Mouse (Mus musculus) embryo, embryonic 10 days (tissue): Measurements from ENCODE around the gene Plekhg6.
A peak's percentile ranks its signal among the peaks of the same experiment; 100 is the strongest.

Experiments used
- DNase-seq: peaks from one replicate; pipeline ENCODE4 v3.0.0-alpha.2; 2015; ENCODE audit warnings: low spot score

Gene Plekhg6

DNA sequence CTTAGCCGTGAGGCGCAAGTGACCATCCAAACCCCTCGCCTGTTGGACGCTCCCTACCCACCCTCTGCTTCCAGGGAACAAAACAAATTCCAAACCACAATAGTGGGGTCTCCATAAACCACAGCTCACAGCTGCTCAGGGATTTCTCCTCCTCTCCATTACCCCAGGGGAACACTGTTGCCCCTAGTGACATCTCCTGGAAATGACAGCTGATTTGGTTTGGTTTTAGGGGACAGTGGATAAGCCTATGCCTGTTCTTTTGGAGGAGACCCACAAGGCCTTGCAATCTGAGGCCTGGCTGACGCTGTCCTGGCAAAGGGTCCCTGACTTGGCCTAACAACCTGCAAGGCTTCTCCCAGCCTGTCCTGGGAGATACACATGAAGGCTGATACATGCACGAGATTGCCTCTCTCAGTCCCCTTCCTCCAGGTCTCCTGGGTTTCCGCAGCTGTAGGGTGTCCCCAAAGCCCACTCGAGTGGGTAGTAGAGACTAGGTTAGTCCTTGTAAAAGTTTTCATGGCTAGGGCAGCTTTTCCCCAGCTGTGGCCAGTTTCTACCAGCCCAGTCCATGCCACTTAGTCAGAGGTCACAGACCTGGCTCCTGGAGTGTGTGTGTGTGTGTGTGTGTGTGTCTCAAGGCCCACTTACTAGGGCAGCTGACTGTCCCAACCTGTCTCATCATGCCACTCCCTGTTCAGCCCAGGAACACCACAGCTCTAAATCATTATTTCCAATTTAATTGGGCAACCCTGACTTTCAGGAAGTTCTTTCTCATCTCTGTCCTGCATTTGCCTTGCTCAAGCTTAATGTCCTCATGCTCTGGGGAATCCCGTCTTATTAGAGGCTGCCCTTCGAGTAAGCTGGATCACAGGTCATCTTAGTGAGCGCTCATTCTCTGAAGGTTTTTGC, 4.7 kb upstream of the Plekhg6 start:
- peak; percentile 59 for DNase-seq

DNA sequence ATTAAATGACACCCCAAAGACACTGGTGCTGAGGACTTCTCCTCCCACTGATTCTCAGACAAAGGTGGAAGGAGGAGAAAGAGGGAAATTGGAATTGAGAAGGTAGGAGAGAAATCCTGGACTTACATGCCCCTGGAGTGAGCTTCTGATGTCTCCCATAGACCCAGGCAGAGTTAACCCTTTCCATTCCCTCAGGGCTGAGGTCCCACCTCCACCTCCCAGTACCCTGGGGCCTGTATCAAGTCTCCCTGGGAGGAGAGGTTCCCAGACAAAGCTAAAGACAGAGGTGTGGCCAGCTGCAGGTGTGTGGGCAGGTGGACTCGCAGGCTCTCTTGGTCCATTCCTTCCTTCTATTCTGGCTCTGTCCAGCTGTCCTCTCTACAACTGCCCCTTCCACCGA, 1.4 kb upstream of the Plekhg6 start:
- no peak for DNase-seq

DNA sequence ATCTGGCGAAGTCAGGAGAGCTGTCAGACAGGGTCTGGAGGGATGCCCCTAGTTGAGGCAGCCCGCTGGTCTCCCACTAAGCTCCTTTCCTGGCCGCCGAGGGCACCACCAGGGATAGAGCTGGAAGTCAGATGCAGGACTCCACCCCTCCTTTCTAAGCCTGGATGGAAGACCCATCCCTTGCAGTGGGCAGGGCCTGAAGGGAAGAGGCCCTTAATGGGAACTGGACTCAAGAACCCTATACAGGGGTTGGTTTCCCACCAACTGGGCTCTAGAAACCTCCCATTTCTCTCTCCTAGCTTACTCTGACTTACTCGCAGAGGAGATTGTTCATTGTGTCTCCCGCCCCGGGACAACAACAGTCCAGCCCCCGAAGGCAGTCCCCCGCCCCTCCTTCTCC, 812 bp downstream of the Plekhg6 start:
- no peak for DNase-seq

DNA sequence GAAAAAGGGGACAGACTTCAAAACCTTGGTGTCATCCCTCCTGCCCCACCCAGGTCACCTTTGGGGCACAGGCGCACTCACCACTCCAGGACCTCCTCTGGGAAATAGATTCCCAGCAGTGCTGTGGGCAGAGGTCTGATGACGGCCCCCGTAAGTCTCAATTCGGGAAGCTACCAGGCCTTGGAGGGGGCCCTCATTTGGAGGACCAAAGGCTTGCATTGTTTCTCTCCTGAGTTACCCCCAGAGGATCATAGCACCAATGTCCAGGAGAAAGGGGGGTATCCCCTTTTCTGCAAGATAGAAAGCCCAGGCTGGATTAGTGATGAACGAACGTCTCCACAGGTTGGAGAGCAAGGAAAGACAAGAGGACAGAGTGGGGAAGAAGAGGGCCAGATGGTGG, 2.0 kb downstream of the Plekhg6 start:
- no peak for DNase-seq

DNA sequence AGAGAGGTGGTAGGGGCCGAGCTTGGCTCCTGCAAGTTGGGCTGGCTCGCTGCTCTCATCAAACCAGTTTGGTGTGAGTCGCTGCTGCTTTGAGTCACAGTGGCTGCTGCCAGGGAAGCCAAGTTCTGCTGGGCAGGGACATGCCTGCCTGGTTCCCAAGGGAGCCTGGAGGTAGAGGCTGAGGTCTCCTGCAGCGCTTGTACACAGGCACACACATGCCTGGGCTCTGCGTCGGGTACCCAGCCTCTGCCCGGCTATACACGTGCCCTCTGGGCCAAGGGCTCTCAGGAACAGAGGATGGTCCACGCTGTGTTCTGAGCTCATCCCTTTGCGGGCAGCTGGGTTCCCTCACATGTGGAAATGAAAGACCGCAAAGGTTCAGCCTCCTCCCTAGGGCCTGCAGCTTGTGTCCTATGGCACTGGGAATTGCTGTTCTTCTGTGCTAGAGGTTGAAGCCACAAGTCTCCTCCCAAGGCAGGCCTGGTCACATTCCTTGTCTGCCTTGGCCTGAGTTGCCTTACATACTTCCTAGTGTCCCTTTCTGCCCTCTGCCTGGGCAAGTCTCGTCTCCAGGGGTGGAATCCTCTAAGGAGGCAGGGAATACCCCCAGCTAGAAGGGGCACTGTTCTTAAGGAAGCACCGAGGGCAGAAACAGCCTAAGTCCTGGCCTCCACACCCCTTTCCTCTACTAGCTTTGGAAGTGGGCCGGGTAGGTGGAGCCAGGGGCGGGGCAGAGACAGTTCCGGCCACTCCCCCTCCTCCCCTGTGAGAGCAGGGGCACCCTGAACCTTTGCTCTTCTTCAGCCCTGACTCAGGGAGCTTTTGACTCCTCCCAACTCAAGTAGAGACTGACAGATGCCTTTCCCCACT, 2.8 kb downstream of the Plekhg6 start:
- peak; percentile 69 for DNase-seq

DNA sequence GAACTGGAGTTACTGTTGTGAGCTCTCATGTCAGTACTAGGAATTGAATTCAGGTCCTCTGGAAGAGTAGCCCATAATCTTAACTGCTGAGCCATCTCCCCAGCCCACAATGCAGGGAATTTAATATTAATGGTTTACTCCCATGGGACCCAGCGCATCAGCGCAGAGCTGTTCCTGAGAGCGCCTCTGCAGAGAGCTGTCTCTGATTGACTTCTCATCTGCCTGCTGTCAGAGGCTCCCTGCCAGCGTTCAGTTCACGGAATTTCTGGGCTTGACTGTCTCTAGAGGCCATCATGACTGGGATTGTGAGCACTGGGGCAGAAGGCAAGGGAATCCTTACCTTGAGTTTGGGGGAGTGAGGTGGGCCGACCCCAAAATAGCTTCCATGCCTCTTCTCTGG, 3.6 kb downstream of the Plekhg6 start:
- no peak for DNase-seq

DNA sequence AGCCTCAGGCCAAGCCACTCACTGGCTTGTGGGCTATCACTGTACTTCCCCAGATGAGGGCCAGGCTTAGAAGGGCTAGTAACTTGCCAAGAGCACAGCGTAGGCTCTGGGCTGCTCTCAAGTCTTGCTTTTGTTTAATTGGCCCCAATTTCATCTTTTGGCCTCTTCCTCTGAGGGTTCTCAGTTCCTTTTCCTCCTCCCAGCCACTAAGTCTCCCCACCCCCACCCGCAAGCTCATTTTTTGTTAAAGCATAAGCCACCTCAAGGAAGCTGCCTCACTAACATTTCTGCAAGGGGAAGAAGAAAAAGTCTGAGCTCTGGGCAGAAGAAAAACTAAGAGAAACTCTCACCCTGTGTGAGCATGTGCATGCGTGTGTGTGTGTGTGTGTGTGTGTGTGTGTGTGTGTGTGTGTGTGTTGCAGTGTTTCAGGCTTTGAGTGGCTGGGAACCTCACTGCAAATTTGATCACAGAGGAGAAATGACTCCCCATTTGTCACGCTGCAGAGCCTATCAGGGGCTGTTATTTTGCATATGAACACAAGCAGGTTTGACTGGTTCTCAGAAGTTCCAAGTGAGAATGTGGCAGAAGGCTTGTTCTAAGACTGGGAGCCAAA, 12.7 kb downstream of the Plekhg6 start:
- peak; percentile 47 for DNase-seq

DNA sequence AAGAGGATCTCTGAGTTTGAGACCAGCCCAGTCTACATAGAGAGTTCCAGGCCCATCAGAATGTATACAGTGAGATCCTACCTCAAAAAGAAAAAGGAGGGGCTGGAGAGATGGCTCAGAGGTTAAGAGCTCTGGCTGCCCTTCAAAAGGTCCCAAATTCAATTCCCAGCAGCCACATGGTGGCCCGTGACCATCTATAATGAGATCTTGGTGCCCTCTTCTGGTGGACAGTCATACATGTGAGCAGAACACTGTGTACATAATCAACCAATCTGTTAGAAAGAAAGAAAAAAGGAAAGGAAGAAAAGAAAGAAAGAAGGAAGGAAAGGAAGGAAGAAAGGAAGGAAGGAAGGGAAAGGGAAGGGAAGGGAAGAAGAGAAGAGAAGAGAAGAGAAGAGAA, 14.5 kb downstream of the Plekhg6 start:
- no peak for DNase-seq

DNA sequence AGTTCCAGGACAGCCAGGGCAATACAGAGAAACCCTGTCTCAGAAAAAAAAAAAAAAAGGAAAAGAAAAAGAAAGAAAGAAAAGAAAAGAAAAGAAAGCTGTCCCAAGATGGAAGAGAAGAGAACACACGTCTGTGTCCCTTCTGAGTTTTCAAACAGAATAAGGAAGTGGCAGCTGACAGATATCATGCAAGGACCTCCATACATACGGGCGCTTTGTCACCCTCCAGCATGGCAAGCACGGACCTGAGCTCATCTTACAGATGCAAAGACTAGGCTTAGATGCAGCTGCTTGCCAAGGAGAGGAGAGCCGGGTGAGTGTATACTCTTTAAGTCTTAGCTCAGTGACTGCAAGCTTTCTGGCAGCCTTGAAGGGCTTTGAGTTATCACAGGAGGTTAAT, 15.1 kb downstream of the Plekhg6 start:
- no peak for DNase-seq

DNA sequence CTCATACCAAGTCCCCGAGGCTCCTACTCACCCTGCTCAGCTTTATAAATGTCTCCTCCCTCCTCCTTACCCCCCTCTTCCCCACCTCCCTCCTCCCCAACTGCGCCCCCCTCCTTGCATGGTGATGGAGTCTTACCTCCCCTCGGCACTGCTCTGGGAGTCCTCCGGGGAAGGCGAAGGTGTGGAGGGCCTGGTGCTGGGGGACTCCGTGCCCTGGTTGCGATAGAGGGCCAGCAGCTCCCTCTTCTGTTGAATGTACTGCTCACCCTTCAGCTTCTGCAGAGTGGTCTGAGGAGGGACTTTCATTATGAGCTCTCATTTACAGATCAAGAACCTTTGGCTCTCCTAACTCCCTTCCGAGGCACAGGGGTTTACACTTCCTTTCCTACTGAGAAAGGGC, 16.1 kb downstream of the Plekhg6 start:
- DNase-seq = peak; percentile 45

DNA sequence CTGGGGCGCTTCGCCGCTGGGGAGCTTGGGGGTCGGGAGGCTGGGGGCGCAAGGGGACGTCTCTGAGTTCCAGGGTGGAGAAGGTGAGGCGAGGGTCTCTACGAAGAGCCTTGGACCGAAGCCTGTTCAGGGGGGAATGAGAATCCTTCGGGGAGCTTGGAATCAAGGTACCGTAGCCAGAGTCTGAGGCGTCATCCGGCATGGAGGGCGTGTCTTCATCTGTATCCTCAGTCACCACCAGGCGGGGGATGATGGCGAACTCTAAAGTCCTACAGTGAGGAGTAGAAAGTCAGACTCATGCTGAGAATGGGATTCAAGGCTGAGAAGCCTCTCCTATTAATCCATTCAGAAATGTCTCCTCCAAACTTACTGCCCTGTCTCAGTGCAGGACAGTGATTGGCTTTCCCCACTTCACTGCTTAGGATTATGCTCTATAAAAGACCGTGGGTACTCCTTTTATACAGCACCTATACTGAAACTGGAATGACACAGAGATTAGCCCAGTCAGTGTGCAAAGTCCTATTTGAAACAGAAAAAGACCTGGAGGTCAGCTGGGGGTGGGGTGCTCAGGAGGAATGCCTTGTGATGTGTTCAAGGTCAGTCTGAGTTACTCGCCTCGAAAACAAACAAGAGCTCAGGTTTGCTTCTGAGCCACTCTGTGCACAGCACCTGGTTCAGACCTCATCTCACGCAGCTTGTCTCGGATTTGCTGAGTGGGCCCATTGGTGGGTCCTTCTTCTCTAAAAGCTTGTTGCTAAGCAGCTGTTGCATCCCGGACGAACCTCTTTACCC, 16.9 kb downstream of the Plekhg6 start:
- peak; percentile 50 for DNase-seq

DNA sequence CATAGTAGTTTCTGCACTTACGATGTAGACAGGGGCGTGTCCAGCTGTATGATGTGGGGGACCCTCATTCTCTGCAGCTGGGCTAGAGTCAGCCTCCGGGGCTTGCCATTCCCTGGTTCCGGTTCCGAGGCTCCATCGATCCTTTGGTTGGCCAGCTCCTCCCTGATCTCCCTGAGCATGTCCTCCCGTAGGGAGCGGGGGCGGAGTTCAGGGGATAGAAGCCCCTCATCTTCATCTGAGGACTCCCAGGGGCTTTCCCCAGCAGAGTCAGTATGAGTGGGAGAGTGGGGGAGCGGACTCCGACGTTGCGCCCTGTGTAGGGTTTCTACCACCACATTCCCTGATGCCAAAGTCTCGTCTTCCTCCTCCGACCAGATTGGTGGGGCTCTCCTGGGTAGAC, 17.6 kb downstream of the Plekhg6 start:
- DNase-seq = no peak

DNA sequence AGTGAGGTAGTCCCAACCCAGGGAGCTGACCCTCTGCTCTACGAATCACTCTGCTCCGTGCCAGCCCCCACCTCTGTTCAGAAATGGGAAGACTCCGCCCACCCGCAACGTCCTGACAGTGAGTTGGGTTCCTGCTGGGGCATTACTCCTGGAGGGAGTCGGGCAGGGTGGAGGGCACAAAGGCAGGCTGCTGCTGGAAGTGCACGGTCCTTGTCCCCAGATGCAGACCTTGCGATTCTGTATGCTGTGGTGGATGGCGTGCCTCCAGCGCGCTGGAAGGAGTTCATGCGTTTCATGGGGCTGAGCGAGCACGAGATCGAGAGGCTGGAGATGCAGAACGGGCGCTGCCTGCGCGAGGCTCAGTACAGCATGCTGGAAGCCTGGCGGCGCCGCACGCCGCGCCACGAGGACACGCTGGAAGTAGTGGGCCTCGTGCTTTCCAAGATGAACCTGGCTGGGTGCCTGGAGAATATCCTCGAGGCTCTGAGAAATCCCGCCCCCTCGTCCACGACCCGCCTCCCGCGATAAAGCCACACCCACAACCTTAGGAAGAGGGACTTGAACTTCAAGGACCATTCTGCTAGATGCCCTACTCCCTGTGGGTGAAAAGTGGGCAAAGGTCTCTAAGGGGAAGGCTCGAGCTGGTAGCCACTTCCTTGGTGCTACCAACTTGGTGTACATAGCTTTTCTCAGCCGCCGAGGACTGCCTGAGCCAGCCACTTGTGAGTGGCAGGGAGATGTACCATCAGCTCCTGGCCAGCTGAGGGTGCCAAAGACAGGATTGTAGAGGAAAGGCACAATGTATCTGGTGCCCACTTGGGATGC, 18.9 kb downstream of the Plekhg6 start:
- peak; percentile 64 for DNase-seq

DNA sequence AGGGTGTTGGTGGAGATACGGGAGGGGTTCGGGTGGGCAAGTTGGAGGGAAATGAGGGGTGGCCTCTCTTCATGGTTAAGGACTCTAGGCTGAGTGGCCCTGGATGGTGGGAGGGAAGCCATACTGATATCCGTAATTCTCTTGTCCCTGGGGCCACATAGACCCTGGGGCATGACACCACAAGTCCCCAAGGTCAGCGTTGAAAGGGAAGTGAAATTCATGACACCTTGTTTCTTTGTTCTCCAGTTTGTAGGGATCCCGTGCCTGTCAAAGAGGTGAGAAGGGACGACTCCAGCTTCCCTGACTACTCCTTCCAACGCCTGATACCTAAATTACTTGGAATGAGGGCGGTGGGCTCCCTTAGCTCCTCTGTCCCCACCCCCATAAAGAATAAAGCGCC, 19.7 kb downstream of the Plekhg6 start:
- DNase-seq = no peak

DNA sequence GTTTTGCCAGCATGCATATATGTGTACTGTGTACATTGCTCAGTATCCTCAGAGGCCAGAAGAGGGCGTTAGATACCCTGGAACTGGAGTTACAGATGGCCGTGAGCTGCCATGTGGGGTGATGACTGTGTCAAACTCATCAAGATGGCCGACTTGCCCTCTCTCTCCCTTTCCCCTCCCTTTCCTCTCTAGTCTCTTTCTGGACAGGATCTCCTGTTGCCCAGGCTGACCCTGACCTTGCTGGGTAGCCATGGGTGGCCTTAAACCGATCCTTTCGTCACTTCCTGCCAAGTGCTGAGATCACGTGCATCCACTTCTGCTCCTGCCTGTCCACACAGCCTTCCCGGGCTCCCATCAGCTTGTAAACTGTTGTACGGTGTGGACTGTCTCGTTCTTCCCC, 20.6 kb downstream of the Plekhg6 start:
- DNase-seq = no peak

DNA sequence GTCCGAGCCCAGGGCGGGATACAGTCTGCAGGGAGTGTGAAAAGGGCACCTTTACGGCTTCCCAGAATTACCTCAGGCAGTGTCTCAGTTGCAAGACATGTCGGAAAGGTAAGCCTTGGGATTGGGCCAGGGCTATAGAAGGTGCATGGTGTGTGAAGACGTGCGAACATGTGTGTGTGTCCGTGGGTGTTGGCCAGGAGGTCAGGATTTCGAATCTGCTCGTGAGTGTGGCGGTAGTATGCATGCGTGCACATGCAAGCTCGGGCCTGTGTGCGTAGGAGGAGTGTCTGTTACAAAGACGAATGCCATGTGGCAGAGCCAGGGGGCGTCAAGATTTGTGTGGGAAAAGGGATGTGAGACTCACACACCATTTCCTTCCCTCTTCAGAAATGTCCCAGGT, 23.3 kb downstream of the Plekhg6 start:
- no peak for DNase-seq

DNA sequence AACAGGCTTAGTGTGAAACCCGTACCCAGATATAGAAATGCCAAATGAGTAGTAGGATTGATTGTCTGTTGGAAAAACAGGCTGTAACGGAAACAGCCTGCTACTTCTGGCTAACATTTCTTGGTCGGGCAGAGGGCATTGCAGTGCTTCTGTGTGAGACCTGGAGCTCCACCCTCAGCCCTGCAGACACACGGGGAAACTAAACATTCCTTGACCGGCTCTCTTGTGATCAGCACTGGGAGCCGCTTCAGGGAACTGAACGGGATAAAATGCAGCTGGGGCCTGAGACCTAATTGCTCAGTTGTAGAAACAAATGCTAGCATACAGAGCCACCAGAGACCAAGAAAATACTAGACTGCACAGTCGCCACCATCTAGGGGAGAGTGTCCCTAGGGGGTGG, 24.3 kb downstream of the Plekhg6 start:
- no peak for DNase-seq

DNA sequence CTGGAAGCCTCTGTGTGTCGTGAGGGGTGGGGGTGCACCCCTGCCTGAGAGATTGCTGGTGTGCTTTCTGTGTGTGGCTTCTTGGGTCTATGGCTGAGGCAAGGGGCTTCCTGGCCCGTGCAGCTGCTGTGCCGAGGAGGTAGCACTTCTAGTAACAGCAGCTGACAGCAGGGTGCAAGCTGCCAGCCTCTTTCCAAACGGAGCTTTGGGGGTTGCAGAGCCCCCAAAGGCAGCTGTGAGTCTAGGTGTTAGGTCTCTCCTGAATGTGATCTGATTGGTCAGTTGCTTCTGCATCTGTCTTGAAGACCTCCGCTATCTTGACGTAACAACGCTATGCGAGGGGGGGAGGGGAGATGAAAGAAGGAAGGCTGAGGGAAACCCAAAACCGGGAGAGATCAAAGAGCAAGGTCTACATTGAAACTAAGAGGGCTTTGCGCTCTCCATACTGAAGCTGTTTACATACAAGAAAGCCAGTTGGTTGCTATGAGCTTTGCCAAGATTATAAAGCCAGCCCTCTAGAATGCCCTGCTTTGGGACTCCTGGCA, 25.3 kb downstream of the Plekhg6 start:
- peak; percentile 43 for DNase-seq

DNA sequence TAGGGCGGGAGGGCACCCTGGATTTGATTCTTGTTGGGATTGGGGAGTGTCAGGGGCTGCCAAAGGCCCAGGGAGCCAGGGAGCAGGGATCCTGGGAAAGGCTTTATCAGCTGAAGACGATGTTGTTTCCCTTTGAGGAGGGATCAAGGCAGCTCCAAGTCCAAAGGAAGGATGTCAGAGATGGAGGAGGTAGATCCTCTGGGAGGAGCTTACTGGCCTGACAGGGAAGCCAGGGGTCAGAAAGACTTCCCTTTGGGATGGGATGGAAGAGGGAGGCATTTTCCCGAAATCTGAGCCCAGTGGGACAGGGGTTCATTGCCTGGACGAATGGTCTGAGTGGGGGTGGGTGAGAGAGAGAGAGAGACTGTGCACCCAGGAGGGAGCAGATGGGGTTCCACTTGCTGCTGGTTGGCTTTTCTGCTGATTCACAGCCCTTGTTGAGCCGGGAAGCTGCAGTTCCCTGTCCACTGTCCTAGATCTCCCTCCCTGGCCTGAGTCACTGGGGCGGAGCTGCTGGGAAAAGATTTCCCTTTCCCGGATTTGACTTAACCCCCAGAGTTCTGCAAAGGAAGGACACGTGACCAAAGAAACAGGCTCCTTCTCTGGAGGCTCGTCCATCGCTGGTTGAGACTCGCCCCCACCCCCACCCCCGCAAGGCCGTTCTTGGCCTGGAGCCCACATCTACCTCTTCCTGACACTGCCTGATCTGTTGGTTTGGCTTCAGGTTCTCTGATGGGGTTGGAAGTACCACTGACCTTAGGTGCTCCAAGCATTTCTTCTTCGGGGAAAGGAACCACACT, 26.0 kb downstream of the Plekhg6 start:
- peak; percentile 56 for DNase-seq

DNA sequence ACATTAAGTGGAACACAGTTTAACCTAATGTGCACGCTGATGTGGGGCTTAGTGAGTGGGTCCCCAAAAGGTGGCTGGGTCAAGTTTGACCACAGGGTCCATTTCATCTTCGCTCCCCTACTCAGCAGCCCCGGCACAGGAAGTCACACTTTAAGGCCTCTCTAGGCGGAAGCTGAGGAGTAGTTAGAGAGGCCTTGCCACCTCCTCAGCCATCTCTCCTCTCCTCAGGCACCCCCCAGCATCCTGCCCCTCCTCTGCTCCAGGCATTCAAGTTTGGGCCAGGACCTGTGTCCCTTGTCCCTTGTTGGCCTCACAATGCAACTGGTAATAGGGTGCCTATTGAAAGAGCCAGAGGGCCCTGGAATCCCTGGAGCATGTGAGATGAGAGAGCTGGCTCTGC, 26.9 kb downstream of the Plekhg6 start:
- no peak for DNase-seq
